Mouse (Mus musculus) hematopoietic stem cell, adult 5-6 weeks (primary cell): ENCODE measurements around the gene Gm45623. TPM values are rescaled to one million over a fixed set of nuclear protein-coding genes. Genes with fewer than 3 reads are reported as not detected.

Source experiments
- ATAC-seq, 2 experiments: fragments of 125-278 bp in 1 of 2; replicated peaks in 1 of 2; 2 replicates each; pipeline ENCODE4 v1.8.0; 2016 to 2017; ENCODE audit warnings: inconsistent platforms in 2 of 2, mild to moderate bottlenecking in 2 of 2, moderate number of reproducible peaks in 2 of 2, low read depth in 1 of 2, moderate TSS enrichment in 1 of 2; ENCODE audit not compliant: low FRiP score in 2 of 2, poor library complexity in 2 of 2, severe bottlenecking in 2 of 2, insufficient read depth in 1 of 2, low TSS enrichment in 1 of 2
- total RNA-seq: library from RNA; stranded (forward); fragments of 172-1452, 232-1000 nt; gene quantifications from 2 replicates; pipeline ENCODE4 v1.2.3, GENCODE M21; 2017

Gm45623 gene
- total RNA-seq, 1 experiment from 2014 or later = not detected

DNA sequence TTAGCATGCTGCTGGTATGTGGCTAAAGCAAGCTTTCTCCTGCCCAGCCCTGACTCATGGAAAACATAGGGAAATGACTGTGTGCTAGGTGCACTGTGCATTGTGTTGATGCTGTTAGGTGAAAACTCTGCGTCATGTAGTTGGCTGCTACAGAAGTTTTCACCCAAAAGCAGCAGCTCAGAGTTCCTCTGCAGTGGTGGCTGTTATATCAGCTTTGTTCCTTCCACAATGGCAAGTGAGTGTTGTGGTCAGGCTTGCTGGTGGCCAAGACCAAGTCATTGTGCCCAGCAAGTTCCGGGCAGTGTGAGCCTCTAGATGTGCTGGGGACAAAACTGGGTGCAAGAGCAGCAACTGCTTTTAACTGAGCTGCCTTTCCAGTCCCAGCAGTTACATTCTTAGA, 41.4 kb downstream of the Gm45623 start:
- no peak for ATAC-seq

DNA sequence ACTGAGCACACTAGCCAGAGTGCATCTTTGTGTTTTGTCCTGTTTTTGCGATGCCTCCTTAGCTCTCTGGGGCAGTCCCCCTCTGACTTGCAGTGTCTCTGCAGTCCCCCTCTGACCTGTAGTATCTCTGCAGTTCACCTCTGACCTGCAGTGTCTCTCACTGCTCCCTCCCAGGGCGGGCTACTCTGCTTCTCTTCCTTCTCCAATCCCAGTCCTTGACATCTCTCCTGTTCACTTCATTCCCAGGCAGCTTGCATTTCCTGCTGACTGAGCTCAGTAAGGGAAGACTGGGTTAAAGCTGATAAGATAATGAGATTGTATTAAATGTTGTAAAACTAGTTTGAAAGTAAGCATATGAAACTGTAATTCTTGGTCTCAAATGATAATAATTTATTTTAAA, 43.0 kb downstream of the Gm45623 start:
- ATAC-seq = no peak

DNA sequence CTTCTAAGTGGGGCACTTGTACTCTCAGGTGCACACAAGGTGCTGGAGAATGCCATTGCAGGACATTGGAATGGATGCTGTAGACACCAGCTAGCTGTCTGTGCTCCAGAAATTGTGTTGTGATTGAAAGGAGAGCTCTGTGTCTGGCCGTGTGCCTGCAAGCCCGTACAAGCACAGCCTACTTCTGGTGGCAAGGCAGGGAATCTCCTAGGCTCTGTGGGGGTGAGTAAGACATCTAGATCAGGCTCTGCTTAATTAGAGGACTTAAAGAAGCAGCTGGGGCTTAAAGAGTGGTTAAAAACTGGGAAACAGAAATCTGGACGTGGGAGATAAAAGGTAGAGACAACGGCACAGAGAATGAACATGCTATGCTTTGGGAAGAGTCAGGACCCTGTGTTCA, 46.0 kb downstream of the Gm45623 start:
- ATAC-seq = no peak

DNA sequence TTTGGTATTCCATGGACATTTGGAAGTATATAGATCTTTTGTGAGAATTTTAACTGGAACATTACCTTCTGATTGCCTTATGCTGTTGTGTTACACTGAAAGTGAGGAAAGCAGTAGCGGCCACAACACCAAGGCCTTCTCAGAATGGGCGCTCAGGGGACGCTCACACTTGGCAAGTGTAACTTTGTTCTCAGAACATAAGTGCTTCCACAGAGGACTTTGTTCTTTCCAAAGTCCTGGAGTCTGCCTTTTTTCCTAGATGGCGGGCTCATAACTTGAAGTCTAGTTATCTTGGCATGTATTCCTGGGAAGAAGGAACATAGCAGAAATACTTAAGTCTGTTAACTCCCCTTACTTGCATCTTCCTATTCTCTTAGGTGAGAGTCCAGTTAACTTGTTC, 46.5 kb downstream of the Gm45623 start:
- no peak for ATAC-seq

DNA sequence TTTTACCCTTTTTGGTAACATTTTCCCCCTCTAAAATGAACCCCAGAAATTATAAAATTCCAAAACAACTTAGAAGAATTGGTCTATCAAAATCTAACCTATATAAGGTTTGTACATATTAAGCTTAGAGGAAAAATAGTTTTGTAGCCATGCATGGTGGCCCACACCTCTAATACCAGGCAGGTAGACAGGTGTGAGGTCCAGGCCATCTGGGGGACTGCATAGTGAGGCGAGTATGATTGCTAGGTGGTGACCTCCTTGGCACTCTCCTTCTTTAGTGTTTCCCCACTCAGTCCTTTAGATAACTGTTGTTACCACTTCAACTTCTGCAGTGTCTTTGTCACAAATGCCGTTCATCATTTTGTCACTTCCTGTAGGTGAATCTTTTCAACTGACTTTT, 49.0 kb downstream of the Gm45623 start:
- no peak for ATAC-seq

DNA sequence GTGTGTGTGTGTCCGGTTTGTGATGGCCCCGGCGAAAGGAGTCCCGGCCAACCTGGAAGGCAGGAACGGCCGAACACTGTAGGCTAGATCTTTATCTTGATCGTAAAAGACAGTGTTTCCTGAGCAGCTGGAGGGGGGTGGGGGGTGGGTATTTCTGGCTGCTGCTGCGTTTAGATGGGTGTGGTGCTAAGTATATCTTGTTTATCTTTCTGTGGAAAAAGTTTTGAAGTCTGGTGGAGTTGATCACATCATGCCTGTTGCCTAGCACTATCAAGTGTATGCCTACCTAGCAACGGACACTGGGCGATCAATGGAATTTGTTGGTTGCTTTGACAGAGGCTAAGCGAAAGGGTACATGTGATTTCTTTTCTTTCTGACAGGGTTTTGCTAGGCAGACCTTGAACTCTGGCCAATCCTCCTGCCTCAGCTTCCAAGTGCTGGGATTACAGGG, 49.7 kb downstream of the Gm45623 start:
- peak; percentile 53 to 57 for ATAC-seq

DNA sequence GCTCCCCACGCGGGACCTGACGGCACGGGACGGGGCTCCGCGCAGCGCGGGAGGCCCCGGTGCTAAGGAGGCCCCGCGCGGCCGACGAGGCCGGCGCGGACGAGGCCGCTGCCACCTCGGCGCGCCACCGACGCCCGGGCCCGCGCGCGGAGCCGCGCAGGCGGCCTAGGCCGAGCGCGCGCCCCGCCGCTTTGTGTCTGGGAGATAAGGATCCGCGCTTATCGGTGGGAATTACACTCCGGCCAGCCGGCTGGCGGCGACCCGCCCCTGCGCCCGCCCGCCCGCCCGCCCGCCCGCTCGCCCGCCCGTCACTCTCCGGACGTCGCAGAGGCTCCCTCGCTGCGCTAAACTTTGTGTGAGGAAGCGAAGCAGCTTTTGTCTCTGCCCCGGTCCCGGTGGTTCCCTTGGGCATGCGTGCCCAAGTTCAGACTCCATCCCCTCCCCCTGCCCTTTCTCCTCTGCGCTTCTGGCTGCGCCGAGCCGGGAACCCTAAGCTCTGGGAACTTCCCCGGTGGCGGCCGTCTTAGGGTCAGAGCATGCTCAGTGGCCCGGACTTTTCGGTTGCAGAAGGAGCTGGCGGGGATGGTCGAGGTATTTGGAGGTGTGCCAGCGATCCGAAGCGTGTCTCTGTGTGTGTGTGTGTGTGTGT, 50.3 kb downstream of the Gm45623 start:
- ATAC-seq = peak; percentile 46 to 50

DNA sequence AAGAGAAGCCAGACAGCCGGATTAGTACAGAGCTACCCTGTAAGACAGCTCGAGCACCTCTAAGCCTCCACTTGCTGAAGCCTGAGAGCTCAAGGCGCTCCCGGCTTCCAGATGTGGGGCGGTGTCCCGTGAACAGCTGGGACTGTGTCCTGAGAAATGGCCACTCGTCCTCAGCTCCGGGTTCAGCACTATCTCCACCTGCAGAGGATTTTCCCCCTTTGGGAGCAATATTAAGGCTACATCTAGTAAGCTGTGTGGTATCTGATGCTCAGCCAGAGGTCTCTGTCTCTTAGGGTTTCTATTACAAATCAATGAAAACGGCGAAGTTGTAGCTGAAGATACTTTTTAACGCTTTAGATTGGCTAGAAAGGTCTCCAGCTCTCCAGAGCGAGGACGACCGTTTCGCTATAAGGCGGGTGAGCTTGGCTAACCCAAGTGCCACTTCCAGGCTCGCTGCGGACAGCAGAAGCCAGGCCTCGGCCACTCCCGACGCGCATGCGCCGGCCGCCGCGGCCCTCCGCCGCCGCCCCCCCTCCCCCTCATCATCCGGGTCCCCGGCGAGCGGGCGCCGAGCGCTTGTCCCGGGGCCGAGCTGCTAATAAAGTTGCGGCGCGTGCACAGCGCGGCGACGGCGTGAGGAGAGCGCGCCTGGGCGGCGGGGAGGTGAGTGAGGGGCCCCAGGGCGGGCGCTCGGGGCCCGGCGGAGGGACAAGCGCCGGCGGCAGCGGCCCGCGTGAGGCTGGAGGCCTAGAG, 51.0 kb downstream of the Gm45623 start, which contains the start of gene Smad5:
TSS of gene Smad5 (plus strand) at position 542 of the 753 bp plus-strand sequence.
- peak; percentile 22 to 51; a peak in 2 of 4 replicates for ATAC-seq

Other genes starting within 250 kb of the Gm45623 start
- 1.0 and 1.7 TPM in 2 replicates for gene Fbxl21, start 231.4 kb downstream of the Gm45623 start, total RNA-seq
- gene Lect2, start 205.3 kb downstream of the Gm45623 start, total RNA-seq = not detected in 2 replicates
- gene Tgfbi, start 144.3 kb downstream of the Gm45623 start, total RNA-seq = 17.4 and 25.6 TPM in 2 replicates
- gene Smad5, start 50.8 kb downstream of the Gm45623 start, total RNA-seq = 40.5 and 50.3 TPM in 2 replicates
- gene Trpc7, start 142.2 kb upstream of the Gm45623 start, total RNA-seq = not detected in 2 replicates